Mouse (Mus musculus): ENCODE results near the gene Sh3bgrl2.

DNA sequence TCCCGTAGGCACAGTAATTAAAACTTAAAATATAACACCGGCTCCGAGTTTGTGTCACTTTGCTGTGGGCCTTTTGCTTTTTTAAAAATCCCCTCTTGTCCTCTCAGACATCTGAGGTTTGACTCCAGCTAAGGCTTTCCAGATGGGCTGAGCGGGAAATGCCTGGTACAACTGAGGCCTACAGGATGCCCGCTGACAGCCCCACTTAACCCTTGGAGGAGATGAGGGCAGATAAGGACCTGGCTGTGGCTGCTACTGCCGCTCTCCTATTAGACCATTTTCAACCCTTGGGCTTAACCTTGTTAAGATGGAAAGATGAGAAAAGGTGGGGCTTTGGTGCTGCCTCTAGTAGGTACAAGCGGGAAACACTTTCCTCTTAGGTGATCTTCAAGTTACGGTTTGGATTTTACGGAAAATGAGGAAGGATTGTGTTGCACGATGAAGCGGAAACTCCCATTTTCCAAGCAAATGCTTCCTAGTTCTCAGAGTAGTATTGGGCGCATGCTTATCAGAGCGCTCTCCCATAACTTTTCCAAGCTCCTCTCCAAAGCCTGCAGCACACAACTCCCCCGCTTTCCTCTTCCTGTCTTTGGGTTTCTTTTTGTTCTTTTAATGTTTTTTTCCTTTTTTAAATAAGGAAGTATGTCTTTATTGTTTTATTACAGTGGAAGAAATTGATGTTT is 8.2 kb upstream of the Sh3bgrl2 start:
- TF ChIP-seq SRF (IDR thresholded peaks at IDR 0.05; ENCODE audit: control insufficient read depth, insufficient read length, low read depth) (no peak), POLR2A (IDR thresholded peaks at IDR 0.05; ENCODE audit: insufficient read length, low read depth) (no peak), USF1 (IDR thresholded peaks at IDR 0.05; ENCODE audit: low read depth) (no peak), MAX (IDR thresholded peaks at IDR 0.05; ENCODE audit: low read depth) (no peak)

Data from myocyte (in vitro differentiated cells).